Mouse (Mus musculus) intestine, embryonic 16.5 days (tissue): ENCODE measurements around the gene Abcc2. TPM values are rescaled to one million over a fixed set of nuclear protein-coding genes. Genes with fewer than 3 reads are reported as not detected.

Experiments used
- ATAC-seq: fragments of 200-750 bp; cut with Nextera tagmentation; 2 replicates; pipeline ENCODE4 v1.8.0; 2017; ENCODE audit warnings: moderate TSS enrichment, moderate library complexity
- H3K27ac ChIP-seq: fragments of 300-500 bp; sonication (generic); 2 replicates; pipeline ENCODE4 v1.5.1; 2014; ENCODE audit warnings: mild to moderate bottlenecking, low read length
- H3K27me3 ChIP-seq: fragments of 300-500 bp; sonication (generic); replicated peaks from 2 replicates; pipeline ENCODE4 v1.6.1; 2014; ENCODE audit warnings: low read length, control low read depth, mixed read lengths; ENCODE audit not compliant: control insufficient read depth, insufficient read depth
- H3K36me3 ChIP-seq: fragments of 300-500 bp; sonication (generic); 2 replicates; pipeline ENCODE4 v1.6.1; 2014; ENCODE audit warnings: low read length, control low read depth; ENCODE audit not compliant: control insufficient read depth, insufficient read depth
- H3K4me1 ChIP-seq: fragments of 300-500 bp; sonication (generic); 2 replicates; pipeline ENCODE4 v1.6.1; 2014; ENCODE audit warnings: low read length, control low read depth, mixed read lengths; ENCODE audit not compliant: control insufficient read depth, insufficient read depth
- H3K4me2 ChIP-seq: fragments of 300-500 bp; sonication (generic); 2 replicates; pipeline ENCODE4 v1.6.1; 2014; ENCODE audit warnings: low read depth, low read length, control low read depth
- H3K4me3 ChIP-seq: fragments of 300-500 bp; sonication (generic); 2 replicates; pipeline ENCODE4 v1.5.1; 2014; ENCODE audit warnings: mild to moderate bottlenecking, low read length
- H3K9ac ChIP-seq: fragments of 300-500 bp; sonication (generic); 2 replicates; pipeline ENCODE4 v1.6.1; 2014; ENCODE audit warnings: low read depth, low read length
- H3K9me3 ChIP-seq: fragments of 300-500 bp; sonication (generic); 2 replicates; pipeline ENCODE4 v1.6.1; 2016; ENCODE audit warnings: low read length, control low read depth; ENCODE audit not compliant: control insufficient read depth
- WGBS: fragments of 180-500 bp; shearing (Covaris S2); extraction: QIAGEN DNeasy Blood & Tissue Kit; methylation state at CpG from one replicate; pipeline ENCODE4 v1.1.7; 2014; 5-methylcytosine and 5-hydroxymethylcytosine counted together
- polyA plus RNA-seq: library from polyadenylated mRNA; unstranded; fragments of >200 nt; fragmentation: Nextera tagmentation; extraction: Ambion mirVana; gene quantifications from 2 replicates; pipeline ENCODE4 v1.2.1, GENCODE M21; 2015

The Abcc2 gene
- polyA plus RNA-seq, 1 experiment from 2014 or later: 24.1 TPM

- H3K4me1 ChIP-seq: no peaks in the 10 kb centered on the region
- 68% methylated on average over 6 of the region's 6 CpGs for WGBS
- peak; percentile 71 for ATAC-seq
These were observed 75.4 kb downstream of the Abcc2 start for GRCm38 (mm10) chr19:43857347-43857746.

GRCm38 (mm10) chr19:43870418-43870817 is 88.4 kb downstream of the Abcc2 start:
- 87% methylated on average over 4 of the region's 4 CpGs for WGBS
- H3K4me3 ChIP-seq: no peak overlapping the region
- H3K9me3 ChIP-seq: no peaks in the 10 kb centered on the region
- no peak overlapping the region for H3K27ac ChIP-seq
- no peak for ATAC-seq
- H3K4me2 ChIP-seq: no peak overlapping the region
- peaks cover 8% of the 10 kb centered on the region for H3K4me1 ChIP-seq
- H3K36me3 ChIP-seq: peaks cover 51% of the 10 kb centered on the region
- no peaks in the 10 kb centered on the region for H3K27me3 ChIP-seq
- H3K9ac ChIP-seq: no peak overlapping the region

More at GRCm38 (mm10) chr19:43857347-43857746, 75.4 kb downstream of the Abcc2 start:
- H3K27ac ChIP-seq: no peak overlapping the region
- no peaks in the 10 kb centered on the region for H3K27me3 ChIP-seq
- H3K4me3 ChIP-seq: no peak overlapping the region
- H3K9ac ChIP-seq: no peak overlapping the region
- H3K9me3 ChIP-seq: no peaks in the 10 kb centered on the region
- H3K4me2 ChIP-seq: no peak overlapping the region
- peaks cover 36% of the 10 kb centered on the region for H3K36me3 ChIP-seq

- 91% methylated on average over 11 of the region's 11 CpGs for WGBS
- Histone ChIP-seq H3K4me2 (no peak overlapping the region), H3K9ac (no peak overlapping the region), H3K4me1 (peaks cover 40% of the 10 kb centered on the region), H3K9me3 (no peaks in the 10 kb centered on the region), H3K4me3 (no peak overlapping the region), H3K27me3 (no peaks in the 10 kb centered on the region), H3K36me3 (peaks cover 27% of the 10 kb centered on the region), H3K27ac (no peak overlapping the region)
- ATAC-seq: no peak
These were observed 92.4 kb downstream of the Abcc2 start for GRCm38 (mm10) chr19:43874351-43874750.

GRCm38 (mm10) chr19:43875996-43876395 is 94.0 kb downstream of the Abcc2 start:
- H3K27me3 ChIP-seq: no peaks in the 10 kb centered on the region
- peaks cover 52% of the 10 kb centered on the region for H3K4me1 ChIP-seq
- H3K4me3 ChIP-seq: no peak overlapping the region
- H3K27ac ChIP-seq: peak overlapping the region; percentile 44
- H3K9ac ChIP-seq: no peak overlapping the region
- H3K4me2 ChIP-seq: 0 out of 2 replicates have a peak overlapping the region, but pooled peaks have one; percentile 6
- H3K36me3 ChIP-seq: peaks cover 15% of the 10 kb centered on the region
- ATAC-seq: no peak
- WGBS: 18% methylated on average over 2 of the region's 2 CpGs
- H3K9me3 ChIP-seq: no peaks in the 10 kb centered on the region

GRCm38 (mm10) chr19:43877364-43877763 is 95.4 kb downstream of the Abcc2 start:
- Histone ChIP-seq H3K27ac (peak overlapping the region; percentile 21; the same call in 1 of the 2 replicates), H3K4me3 (no peak overlapping the region), H3K9me3 (no peaks in the 10 kb centered on the region), H3K4me2 (no peak overlapping the region), H3K9ac (no peak overlapping the region), H3K36me3 (peaks cover 8% of the 10 kb centered on the region; the same call in 1 of the 2 replicates), H3K4me1 (peaks cover 52% of the 10 kb centered on the region), H3K27me3 (no peaks in the 10 kb centered on the region)
- ATAC-seq: no peak
- WGBS: 64% methylated on average over 8 of the region's 8 CpGs

GRCm38 (mm10) chr19:43878111-43879092 is 96.4 kb downstream of the Abcc2 start:
- no peak for ATAC-seq
- H3K4me1 ChIP-seq: peaks cover 60% of the 10 kb centered on the region
- WGBS: 9% methylated on average over 17 of the region's 17 CpGs

GRCm38 (mm10) chr19:43879401-43880212 is 97.6 kb downstream of the Abcc2 start:
- Histone ChIP-seq H3K4me2 (peak overlapping the region; percentile 63), H3K36me3 (peaks cover under 1% of the 10 kb centered on the region; the same call in 1 of the 2 replicates), H3K27ac (peak overlapping the region; percentile 94), H3K4me1 (peaks cover 70% of the 10 kb centered on the region), H3K27me3 (no peaks in the 10 kb centered on the region), H3K4me3 (peak overlapping the region; percentile 68), H3K9ac (peak overlapping the region; percentile 86), H3K9me3 (no peaks in the 10 kb centered on the region)
- 2% methylated on average over 41 of the region's 41 CpGs for WGBS
- ATAC-seq: peak; percentile 77

More at GRCm38 (mm10) chr19:43878111-43879092, 96.4 kb downstream of the Abcc2 start:
- Histone ChIP-seq H3K36me3 (peaks cover 5% of the 10 kb centered on the region; the same call in 1 of the 2 replicates), H3K4me2 (peak overlapping the region; percentile 63), H3K27ac (peak overlapping the region; percentile 94), H3K9me3 (no peaks in the 10 kb centered on the region), H3K9ac (peak overlapping the region; percentile 86), H3K27me3 (no peaks in the 10 kb centered on the region), H3K4me3 (peak overlapping the region; percentile 68)

GRCm38 (mm10) chr19:43880420-43880819 is 98.4 kb downstream of the Abcc2 start:
- Histone ChIP-seq H3K4me3 (no peak overlapping the region), H3K4me2 (peak overlapping the region; percentile 63), H3K27ac (peak overlapping the region; percentile 21; the same call in 1 of the 2 replicates), H3K27me3 (no peaks in the 10 kb centered on the region), H3K9me3 (no peaks in the 10 kb centered on the region), H3K36me3 (no peaks in the 10 kb centered on the region), H3K9ac (no peak overlapping the region), H3K4me1 (peaks cover 70% of the 10 kb centered on the region)
- WGBS: 25% methylated on average over 3 of the region's 3 CpGs
- ATAC-seq: no peak

- Histone ChIP-seq H3K4me2 (no peak overlapping the region), H3K9ac (no peak overlapping the region), H3K4me1 (peaks cover 64% of the 10 kb centered on the region), H3K27ac (no peak overlapping the region), H3K4me3 (no peak overlapping the region), H3K9me3 (no peaks in the 10 kb centered on the region), H3K27me3 (no peaks in the 10 kb centered on the region), H3K36me3 (no peaks in the 10 kb centered on the region)
- 79% methylated on average over 7 of the region's 7 CpGs for WGBS
- ATAC-seq: no peak
These were observed 99.6 kb downstream of the Abcc2 start for GRCm38 (mm10) chr19:43881615-43882014.
